Mouse (Mus musculus) ES-E14 (cell line): ENCODE data around the gene Zfp763.
A peak's percentile ranks its signal among the peaks of the same experiment; 100 is the strongest.

Source experiments
- CHD2 ChIP-seq: IDR thresholded peaks from 2 replicates; pipeline ENCODE4 v1.6.1; 2014; ENCODE audit warnings: mild to moderate bottlenecking, low read depth, low read length, inconsistent platforms
- HCFC1 ChIP-seq: IDR thresholded peaks from 2 replicates; pipeline ENCODE4 v1.6.1; 2012; ENCODE audit warnings: low read length, inconsistent platforms, borderline replicate concordance; ENCODE audit not compliant: insufficient read depth
- ZC3H11A ChIP-seq: IDR thresholded peaks from 2 replicates; pipeline ENCODE4 v1.6.1; 2012; ENCODE audit warnings: low read depth, mild to moderate bottlenecking, inconsistent platforms, low read length, borderline replicate concordance
- ZNF384 ChIP-seq: IDR thresholded peaks from 2 replicates; pipeline ENCODE4 v1.6.1; 2012; ENCODE audit warnings: low read depth, low read length, inconsistent platforms

DNA sequence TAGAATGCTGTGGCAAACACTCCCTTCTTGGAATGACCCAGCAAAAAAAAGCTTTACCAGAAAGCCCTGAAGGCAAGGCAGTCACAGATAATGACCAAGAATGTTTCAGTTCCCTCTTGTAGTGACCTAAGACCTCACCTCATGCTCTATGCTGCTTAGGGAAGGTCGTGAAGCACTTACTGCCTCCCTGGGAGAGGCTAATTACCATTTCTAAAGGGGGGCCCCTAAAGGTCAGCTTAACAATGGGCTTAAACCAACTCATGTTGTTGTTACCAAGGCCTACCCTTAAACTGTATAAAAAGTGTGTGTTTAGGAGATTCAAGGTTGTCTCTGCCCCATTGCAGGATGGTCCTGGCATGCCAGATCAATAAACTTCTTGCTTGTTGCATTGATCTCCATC lies 29.8 kb upstream of the Zfp763 start:
- no peak for TF ChIP-seq HCFC1
- TF ChIP-seq CHD2: peak; percentile 19; the same call in 1 of the 2 replicates
- TF ChIP-seq ZNF384: 0 out of 2 replicates have a peak, but pooled peaks have one; percentile 45
- no peak for TF ChIP-seq ZC3H11A
